Mouse (Mus musculus): ENCODE measurements around the gene Aco2.
"Not testable (repeated sequence)": the region's sequence is repeated elsewhere in the genome, so short reads cannot be mapped to it uniquely, and the experiment has no call there.

Gene Aco2

DNA sequence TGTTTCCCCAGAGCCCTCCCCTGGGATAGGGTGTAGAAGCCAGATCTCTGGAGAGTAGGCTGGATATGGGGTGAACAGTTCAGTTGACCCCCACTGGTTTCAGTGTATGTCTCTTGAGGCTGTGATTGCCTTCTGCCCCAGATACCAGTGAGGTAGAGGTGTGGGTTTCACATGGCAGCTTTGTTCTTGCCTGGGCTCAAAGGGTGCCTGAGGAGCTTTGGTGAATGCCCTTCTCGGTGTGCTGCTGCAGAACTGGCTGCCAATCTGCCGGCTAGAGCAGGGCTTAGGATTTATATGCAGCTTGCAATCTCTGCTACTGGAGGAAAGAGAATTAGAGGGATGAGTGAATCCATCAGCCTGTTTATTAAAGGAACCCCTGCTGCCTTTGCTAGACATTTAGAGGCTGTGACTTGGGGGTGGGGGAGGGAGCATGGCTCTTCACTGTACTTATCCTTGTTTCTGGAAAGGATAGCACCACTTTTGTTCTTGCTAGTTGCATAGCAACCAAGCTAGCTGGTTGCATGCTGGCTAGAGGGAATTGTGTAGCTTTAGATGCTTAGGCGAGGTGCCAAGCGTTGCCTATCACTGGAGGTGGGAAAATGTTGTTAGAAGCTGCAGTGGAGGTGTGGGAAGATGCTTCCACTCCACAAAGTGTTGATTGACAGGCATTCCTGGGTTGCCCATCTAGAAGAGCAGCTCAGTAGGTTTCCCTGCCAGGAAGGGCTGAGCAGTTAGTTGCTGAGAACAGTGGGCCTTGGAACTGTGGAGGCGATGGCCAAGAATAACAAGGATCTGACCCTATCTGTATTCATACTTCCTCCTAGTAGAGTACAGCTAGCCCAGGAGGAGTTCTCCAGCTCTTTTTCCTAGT is 7.7 kb downstream of the Aco2 start:
- no peak for DNase-seq (ENCODE audit: low spot score in 2 of 2)

- no peak for DNase-seq (ENCODE audit: low spot score in 2 of 2)
Measured at GRCm38 (mm10) chr15:81882348-81882747, 10.2 kb downstream of the Aco2 start.

GRCm38 (mm10) chr15:81885418-81885934 is 13.4 kb downstream of the Aco2 start:
- DNase-seq (ENCODE audit: low spot score in 2 of 2), result no peak

DNA sequence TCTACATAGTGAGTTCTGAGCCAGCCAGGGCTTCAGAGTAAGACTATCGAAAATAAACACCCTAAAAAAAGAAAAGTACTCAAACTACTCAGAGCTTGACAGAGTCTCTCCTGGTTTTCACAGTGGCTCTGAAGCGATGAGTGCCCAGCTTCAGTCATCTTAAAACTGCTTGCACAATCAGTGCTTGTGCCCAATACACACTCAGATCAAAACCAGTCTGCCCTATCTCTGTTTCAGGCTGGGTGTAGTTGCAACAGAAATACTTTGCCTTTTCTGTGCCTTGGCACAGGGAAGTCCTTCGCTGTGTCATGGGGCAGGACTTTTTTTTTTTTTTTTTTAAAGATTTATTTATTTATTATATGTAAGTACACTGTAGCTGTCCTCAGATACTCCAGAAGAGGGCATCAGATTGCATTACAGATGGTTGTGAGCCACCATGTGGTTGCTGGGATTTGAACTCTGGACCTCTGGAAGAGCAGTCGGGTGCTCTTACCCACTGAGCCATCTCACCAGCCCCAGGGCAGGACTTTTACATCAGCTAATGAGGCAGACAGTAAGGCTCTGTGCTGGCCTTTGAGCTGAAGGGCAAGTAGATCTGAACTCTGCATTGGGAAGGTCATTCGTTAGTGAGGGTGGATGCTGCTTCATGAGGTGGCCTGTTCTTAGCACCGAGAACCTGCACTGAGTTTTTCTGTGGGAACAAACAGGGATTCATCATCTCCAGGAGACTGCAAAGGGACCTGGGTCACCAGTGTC is 14.9 kb downstream of the Aco2 start:
- DNase-seq (ENCODE audit: low spot score in 2 of 2), result no peak

- no peak for DNase-seq (ENCODE audit: low spot score in 2 of 2)
Measured at GRCm38 (mm10) chr15:81889175-81889574, 17.1 kb downstream of the Aco2 start.

DNA sequence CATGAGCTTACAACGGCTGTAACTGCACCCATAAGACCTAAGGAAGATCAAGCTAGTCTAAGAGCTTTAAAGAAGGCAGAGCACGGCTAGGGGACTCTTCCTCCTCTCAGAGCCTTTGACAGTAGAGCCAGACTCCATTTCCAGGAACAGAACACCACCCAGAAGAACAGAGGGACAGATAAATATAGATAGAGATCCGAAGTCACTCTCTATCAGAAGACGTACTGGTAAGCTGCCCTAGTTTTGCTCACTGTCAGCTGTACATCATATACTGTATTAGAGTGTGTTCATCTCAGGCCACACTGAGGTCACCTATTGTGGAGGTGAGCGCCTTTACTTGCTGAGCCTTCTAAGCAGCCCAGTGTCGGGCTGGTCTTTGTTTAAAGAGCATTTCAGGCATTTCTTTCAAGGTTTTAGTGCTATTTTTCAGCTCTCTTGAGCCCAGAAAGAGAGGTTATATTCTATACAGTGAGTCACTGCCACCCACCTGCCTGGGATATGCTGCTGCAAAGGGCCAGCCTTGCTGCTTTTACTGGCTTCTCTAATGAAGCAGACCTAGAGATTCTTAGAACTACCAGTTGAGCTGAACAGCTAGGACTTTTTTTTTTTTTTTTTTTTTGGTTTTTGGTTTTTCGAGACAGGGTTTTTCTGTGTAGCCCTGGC is 19.2 kb downstream of the Aco2 start:
- no peak for DNase-seq (ENCODE audit: low spot score in 2 of 2)

DNA sequence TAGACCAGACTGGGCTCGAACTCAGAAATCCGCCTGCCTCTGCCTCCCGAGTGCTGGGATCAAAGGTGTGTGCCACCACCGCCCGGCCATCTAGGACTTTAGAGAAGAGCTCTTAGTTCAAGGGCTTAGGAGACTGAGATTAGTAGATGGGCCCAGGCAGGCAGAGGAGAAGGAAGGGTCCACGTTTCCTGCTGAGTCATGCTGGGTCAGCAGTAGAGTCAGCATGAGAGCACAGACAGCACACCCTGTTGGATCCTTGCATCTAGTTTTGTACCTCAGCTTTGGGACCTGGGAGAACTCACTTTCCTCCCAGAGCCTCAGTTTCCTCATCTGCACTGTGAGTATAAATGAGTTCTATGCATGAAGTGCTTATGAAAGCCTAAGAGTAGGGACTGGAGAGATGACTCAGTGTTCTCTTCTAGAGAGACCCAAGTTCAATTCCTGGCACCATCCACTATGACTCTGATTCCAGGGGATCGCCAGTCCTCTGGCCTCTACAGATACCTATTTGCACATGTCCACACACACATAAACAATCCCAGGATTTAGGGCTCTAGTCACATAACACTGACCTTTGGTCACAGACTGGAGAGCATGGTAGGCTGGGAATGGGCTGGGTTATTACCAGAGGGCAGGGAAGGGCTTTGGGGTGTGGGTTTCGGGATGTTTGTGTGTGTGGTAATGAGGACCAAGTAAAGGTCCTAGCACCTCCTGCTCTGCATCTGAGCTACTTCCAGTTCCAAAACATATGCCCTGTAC is 19.9 kb downstream of the Aco2 start:
- no peak for DNase-seq (ENCODE audit: low spot score in 2 of 2)

DNA sequence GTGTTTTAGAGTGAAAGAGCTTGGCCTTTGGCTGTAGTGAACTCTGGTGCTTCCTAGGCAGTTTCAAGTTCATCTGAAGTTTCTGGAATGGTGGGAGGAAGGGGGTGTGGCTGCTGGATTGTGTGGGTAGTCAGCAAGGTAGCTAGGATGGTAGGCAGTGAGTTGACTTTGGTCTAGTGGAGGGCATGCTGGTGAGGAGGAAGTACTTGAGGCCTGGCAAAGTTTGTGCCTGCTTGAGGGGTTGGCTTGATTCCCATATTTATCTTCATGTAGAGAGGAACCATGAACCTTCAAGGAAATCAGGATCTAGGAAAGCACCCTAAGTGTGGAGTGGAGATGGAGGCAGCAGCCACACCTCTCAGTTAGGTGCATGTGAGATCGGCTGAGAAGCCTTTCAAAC is 21.9 kb downstream of the Aco2 start:
- DNase-seq (ENCODE audit: low spot score in 2 of 2), result no peak

DNA sequence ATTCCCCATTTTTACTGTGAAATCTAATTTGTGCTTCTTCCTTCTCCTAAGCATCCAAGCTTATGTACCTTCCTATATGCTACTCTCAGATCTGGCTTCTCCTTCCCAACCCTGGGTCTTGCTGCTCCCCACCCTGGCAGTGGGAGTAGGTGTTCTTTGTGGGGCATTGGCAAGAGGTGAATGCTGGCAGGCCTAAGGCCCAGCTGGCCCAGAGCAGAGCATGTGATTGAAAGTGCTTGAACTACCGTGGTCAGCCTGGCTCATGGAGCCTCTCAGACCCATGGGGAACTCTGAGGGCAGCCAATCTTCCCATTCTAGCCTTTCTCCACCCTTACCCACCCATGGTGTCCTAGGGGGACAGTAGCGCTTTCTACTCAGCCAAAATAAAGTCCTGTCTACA is 24.3 kb downstream of the Aco2 start:
- DNase-seq (ENCODE audit: low spot score in 2 of 2), result no peak

- DNase-seq (ENCODE audit: low spot score in 2 of 2), result no peak
Measured at GRCm38 (mm10) chr15:81897607-81898285, 25.6 kb downstream of the Aco2 start.

DNA sequence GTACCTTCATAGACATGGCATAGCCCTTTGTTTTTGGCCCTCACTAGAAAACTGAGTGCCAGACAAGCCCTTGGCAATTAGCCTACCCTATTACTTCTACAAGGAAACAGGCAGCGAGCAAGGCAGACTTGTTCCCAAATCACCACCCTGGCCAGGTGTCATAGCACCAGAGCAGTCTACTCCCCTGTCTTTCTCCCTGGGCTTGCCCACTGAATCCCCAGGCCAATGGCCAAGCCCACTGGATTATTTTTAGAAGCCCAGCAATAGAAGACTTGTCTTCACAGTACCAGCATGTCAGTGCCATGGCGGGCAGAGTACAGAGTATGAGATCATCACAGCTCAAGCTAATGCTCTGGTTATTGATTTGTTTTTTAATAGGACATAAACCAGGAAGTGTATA is 26.6 kb downstream of the Aco2 start:
- no peak for DNase-seq (ENCODE audit: low spot score in 2 of 2)

GRCm38 (mm10) chr15:81904939-81905338 is 32.8 kb downstream of the Aco2 start:
- peak; percentile 56 to 78 for DNase-seq (ENCODE audit: low spot score in 2 of 2)

DNA sequence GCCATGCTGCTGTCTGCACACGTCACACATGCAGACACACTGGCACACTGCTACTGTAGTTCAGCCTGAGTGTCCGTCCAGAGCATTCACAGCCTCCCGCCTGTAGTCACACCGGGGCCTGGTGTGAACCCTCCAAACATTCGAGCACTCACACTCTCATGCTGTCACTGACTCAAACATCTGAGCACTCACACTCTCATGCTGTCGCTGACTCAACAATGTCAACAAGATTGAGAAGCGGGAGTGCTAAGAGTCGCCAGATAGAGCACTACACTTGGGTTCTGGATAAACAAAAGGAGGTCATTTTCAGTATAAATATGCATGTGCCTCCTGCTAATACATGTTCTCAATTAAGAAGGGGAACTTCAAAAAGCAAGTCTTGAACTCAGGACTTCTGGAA is 35.8 kb downstream of the Aco2 start:
- no peak for DNase-seq (ENCODE audit: low spot score in 2 of 2)

DNA sequence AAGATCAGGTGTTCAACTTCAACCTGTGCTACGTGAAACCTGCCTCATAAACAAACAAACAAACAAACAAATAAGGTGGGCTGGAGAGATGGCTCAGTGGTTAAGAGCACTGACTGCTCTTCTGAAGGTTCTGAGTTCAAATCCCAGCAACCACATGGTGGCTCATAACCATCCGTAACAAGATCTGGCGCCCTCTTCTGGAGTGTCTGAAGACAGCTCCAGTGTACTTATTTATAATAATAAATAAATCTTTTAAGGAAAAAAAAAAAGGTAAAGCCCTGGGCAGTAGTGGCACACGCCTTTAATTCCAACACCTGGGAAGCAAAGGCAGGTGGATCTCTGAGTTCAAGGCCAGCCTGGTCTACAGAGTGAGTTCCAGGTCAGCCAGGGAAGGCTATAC is 36.7 kb downstream of the Aco2 start:
- DNase-seq (ENCODE audit: low spot score in 2 of 2), result not testable (repeated sequence)

- DNase-seq (ENCODE audit: low spot score in 2 of 2), result no peak
Measured at GRCm38 (mm10) chr15:81912498-81912897, 40.4 kb downstream of the Aco2 start.

DNA sequence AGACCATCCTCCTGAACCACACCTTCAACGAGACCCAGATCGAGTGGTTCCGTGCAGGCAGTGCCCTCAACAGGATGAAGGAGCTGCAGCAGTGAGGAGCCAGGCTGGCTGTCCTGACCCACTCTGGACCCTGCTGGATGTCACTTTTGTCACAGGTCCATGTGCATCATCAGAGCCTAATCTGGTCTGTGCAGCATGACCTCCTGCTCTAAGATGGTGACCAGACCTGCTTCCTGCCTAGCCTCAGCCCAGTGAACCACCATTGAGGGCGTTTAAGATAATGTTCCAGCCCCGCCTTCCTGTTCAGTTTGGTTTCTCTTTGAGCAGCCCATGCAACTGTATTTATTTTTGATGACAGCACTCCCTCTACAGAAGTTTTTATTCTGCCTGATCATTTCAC is 42.6 kb downstream of the Aco2 start:
- no peak for DNase-seq (ENCODE audit: low spot score in 2 of 2)

- DNase-seq (ENCODE audit: low spot score in 2 of 2), result no peak
Measured at GRCm38 (mm10) chr15:81915663-81916062, 43.6 kb downstream of the Aco2 start.

DNA sequence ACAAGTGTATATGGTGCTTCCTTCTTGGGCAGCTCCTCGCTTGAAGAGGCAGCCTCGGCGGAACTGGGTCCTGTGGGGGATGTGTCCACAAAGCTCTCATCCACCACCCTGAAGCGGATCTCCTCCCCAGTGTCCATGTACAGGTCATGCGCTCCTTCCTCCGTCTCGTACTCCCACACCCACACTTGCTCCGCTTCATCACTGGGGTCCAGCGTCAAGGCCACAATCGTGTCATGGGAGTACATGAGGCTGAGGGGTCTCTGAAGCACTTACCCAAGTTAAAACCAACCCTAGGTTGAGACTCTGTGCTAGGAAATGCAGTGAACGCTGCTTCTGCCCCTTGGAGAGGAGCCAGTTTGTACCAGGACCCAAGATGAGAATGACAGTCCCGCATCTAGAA is 45.1 kb downstream of the Aco2 start:
- no peak for DNase-seq (ENCODE audit: low spot score in 2 of 2)

DNA sequence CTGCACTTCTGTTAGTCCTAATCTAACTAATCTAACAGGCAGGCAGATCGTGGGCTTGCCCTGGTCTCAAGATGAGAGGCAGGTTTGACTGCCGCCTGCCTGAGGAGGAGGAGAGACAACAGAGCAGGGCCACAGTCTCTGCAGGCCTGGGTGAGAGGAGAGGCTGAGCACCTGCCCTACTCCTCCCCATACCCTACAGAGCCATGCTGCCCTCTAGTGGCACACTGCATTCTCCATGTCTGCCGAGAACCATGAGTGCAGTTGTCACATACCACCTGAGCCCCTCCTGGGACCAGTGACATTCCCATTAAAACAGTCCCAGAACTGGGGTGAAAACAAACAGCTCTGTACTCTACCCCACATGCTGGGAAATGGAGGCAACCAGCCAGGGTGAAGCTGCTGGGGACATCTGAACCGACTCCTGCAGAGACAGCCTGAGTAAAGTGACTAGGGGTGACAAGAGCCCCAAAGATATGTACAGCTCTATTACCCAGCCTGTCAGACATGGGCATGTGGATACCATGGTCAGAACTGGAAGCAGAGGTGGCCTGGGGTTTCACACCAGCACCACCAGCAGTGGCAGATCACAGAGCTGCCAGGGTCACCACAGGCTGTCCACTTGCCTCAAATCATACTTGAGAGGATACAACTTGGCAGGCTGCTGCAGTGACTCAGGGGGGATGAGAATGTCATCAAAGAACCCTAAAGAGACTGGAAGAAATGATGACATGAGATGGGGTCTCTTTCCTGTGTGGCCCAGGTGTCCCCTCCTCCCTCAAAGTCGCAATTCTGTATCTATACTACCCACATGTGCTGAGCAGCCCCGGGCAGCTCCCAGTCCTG is 45.7 kb downstream of the Aco2 start:
- DNase-seq (ENCODE audit: low spot score in 2 of 2), result peak; percentile 39 to 68

GRCm38 (mm10) chr15:81919062-81919461 is 47.0 kb downstream of the Aco2 start:
- no peak for DNase-seq (ENCODE audit: low spot score in 2 of 2)

Measured in natural killer cell, adult 2 months (primary cell).